Mouse (Mus musculus) common myeloid progenitor, adult 5-6 weeks (primary cell): ENCODE measurements at regions not wholly inside any gene's neighbourhood (a gene's known extent, or its start where the extent isn't known, plus 50 kb on each side); places are given as distances from the start of the nearest gene placed in this dataset.
A peak's percentile ranks its signal among the peaks of the same experiment; 100 is the strongest.

Experiments used
- ATAC-seq: replicated peaks from 2 replicates; pipeline ENCODE4 v1.8.0; 2016; ENCODE audit warnings: low read depth, mild to moderate bottlenecking, moderate TSS enrichment, inconsistent platforms; ENCODE audit not compliant: poor library complexity, severe bottlenecking

- ATAC-seq: no peak
These were observed 129.3 kb downstream of the Gm4791 start for GRCm38 (mm10) chr9:47127756-47128424.

GRCm38 (mm10) chr9:47129101-47129500, 130.6 kb downstream of the Gm4791 start:
- ATAC-seq: no peak

GRCm38 (mm10) chr9:47133454-47133853, 134.9 kb downstream of the Gm4791 start:
- ATAC-seq: no peak

GRCm38 (mm10) chr9:47133873-47134272, 135.3 kb downstream of the Gm4791 start:
- ATAC-seq: no peak

- no peak for ATAC-seq
These were observed 135.9 kb downstream of the Gm4791 start for GRCm38 (mm10) chr9:47134479-47134878.

GRCm38 (mm10) chr9:47136641-47137040, 138.1 kb downstream of the Gm4791 start:
- ATAC-seq: no peak

- ATAC-seq: no peak
These were observed 154.9 kb downstream of the Gm4791 start for GRCm38 (mm10) chr9:47153471-47153870.

- no peak for ATAC-seq
These were observed 167.1 kb downstream of the Gm4791 start for GRCm38 (mm10) chr9:47165480-47166131.

- ATAC-seq: no peak
These were observed 169.2 kb downstream of the Gm4791 start for GRCm38 (mm10) chr9:47167681-47168240.

GRCm38 (mm10) chr9:47176044-47176443, 177.5 kb downstream of the Gm4791 start:
- ATAC-seq: no peak

- ATAC-seq: no peak
These were observed 219.6 kb downstream of the Gm4791 start for GRCm38 (mm10) chr9:47218101-47218500.

GRCm38 (mm10) chr9:47223536-47223935, 225.0 kb downstream of the Gm4791 start:
- ATAC-seq: no peak

- peak; percentile 45; the same call in 1 of the 2 replicates for ATAC-seq
These were observed 225.7 kb downstream of the Gm4791 start for GRCm38 (mm10) chr9:47224249-47224648.

GRCm38 (mm10) chr9:47226476-47227271, 228.1 kb downstream of the Gm4791 start:
- ATAC-seq: no peak

GRCm38 (mm10) chr9:47227298-47227697, 228.8 kb downstream of the Gm4791 start:
- ATAC-seq: no peak

- ATAC-seq: no peak
These were observed 230.2 kb downstream of the Gm4791 start for GRCm38 (mm10) chr9:47228736-47229135.

- no peak for ATAC-seq
These were observed 230.8 kb downstream of the Gm4791 start for GRCm38 (mm10) chr9:47229296-47229695.

GRCm38 (mm10) chr9:47240950-47241349, 242.4 kb downstream of the Gm4791 start:
- ATAC-seq: no peak

- ATAC-seq: no peak
These were observed 243.5 kb downstream of the Gm4791 start for GRCm38 (mm10) chr9:47242051-47242450.

- no peak for ATAC-seq
These were observed 244.0 kb downstream of the Gm4791 start for GRCm38 (mm10) chr9:47242526-47242925.

- ATAC-seq: no peak
These were observed 250.5 kb downstream of the Gm4791 start for GRCm38 (mm10) chr9:47249029-47249428.
